Mouse (Mus musculus) forebrain, embryonic 13.5 days (tissue): ENCODE data around the gene Il15ra. TPM values are rescaled to one million over a fixed set of nuclear protein-coding genes. Genes with fewer than 3 reads are reported as not detected.
A peak's percentile ranks its signal among the peaks of the same experiment; 100 is the strongest.

ENCODE experiments used
- ATAC-seq: fragments of 200-750 bp; cut with Nextera tagmentation; 2 replicates; pipeline ENCODE4 v1.8.0; 2017
- H3K27ac ChIP-seq: fragments of 300-500 bp; sonication (generic); 2 replicates; pipeline ENCODE4 v1.5.1; 2015; ENCODE audit warnings: inconsistent platforms, mild to moderate bottlenecking, moderate library complexity
- H3K27me3 ChIP-seq: fragments of 300-500 bp; sonication (generic); 2 replicates; pipeline ENCODE4 v1.6.1; 2015; ENCODE audit warnings: mild to moderate bottlenecking, inconsistent platforms
- H3K36me3 ChIP-seq: fragments of 300-500 bp; sonication (generic); 2 replicates; pipeline ENCODE4 v1.6.1; 2015; ENCODE audit warnings: mild to moderate bottlenecking, inconsistent platforms; ENCODE audit not compliant: poor library complexity, severe bottlenecking
- H3K4me1 ChIP-seq: fragments of 300-500 bp; sonication (generic); 2 replicates; pipeline ENCODE4 v1.6.1; 2015; ENCODE audit warnings: inconsistent platforms
- H3K4me2 ChIP-seq: fragments of 300-500 bp; sonication (generic); 2 replicates; pipeline ENCODE4 v1.6.1; 2015; ENCODE audit warnings: inconsistent platforms, mild to moderate bottlenecking, moderate library complexity
- H3K4me3 ChIP-seq: fragments of 300-500 bp; sonication (generic); 2 replicates; pipeline ENCODE4 v1.5.1; 2015; ENCODE audit warnings: mild to moderate bottlenecking, inconsistent platforms
- H3K9ac ChIP-seq: fragments of 300-500 bp; sonication (generic); 2 replicates; pipeline ENCODE4 v1.6.1; 2015; ENCODE audit warnings: mild to moderate bottlenecking, inconsistent platforms
- H3K9me3 ChIP-seq: fragments of 300-500 bp; sonication (generic); replicated peaks from 2 replicates; pipeline ENCODE4 v1.6.1; 2016; ENCODE audit warnings: inconsistent platforms
- WGBS: fragments of 180-500 bp; shearing (Covaris S2); methylation state at CpG from one replicate; pipeline ENCODE4 v1.1.7; 2015; 5-methylcytosine and 5-hydroxymethylcytosine counted together
- polyA plus RNA-seq: library from polyadenylated mRNA; unstranded; fragments of >200 nt; fragmentation: Nextera tagmentation; extraction: Ambion mirVana; gene quantifications from 2 replicates; pipeline ENCODE4 v1.2.1, GENCODE M21; 2015

The Il15ra gene
- polyA plus RNA-seq, result 0.49 and 0.52 TPM in 2 replicates

DNA sequence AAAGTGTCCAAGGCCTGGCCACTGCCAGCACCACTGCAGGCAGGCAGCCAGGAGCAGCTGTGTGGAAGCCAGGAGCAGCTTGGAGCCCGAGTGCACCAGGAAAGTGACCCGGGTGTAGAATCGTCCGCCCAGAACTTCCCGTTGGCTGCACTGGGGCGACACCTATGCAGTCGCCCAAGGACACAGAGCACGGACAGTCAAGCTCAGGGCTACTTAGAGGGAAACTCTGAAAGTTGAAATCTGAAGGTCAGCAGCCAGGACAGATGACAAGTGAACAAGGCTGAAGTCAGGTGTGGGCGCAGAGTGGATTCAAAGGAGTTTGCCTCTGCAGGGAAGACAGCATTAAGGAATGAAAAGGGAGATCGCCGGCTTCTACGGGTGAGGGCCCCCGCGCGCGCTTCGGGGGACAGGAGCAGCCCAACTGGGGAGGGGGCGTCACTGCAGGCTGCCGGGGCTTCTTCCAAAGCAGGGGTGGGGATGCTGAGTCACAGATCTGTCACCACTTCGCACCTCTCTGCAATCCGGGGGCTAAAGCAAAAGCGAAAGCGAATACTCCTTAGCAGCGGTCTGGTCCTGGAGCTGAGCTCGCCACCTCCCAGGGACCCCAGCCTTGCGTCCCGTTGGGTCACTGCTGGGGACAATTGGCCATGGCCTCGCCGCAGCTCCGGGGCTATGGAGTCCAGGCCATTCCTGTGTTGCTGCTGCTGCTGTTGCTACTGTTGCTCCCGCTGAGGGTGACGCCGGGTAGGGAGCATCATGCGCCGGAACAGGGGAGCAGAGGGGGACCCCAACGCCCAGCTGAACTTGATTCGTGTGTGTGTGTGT is at the start of gene Il15ra:
Gene Il15ra (plus strand): TSS at position 90 of the 825 bp plus-strand sequence.
- Histone ChIP-seq H3K9ac (peak within 1 kb of the TSS; percentile 68), H3K36me3 (no peaks in the 10 kb centered on the region), H3K27ac (no peak within 1 kb of the TSS), H3K27me3 (peaks cover 46% of the 10 kb centered on the region), H3K4me3 (peak within 1 kb of the TSS; percentile 61), H3K4me1 (peaks cover 17% of the 10 kb centered on the region), H3K4me2 (peak within 1 kb of the TSS; percentile 99), H3K9me3 (no peaks in the 10 kb centered on the region)
- peak; percentile 73 for ATAC-seq
- whole genome bisulfite sequencing, result under 1% methylated on average over 37 of the region's 37 CpGs

DNA sequence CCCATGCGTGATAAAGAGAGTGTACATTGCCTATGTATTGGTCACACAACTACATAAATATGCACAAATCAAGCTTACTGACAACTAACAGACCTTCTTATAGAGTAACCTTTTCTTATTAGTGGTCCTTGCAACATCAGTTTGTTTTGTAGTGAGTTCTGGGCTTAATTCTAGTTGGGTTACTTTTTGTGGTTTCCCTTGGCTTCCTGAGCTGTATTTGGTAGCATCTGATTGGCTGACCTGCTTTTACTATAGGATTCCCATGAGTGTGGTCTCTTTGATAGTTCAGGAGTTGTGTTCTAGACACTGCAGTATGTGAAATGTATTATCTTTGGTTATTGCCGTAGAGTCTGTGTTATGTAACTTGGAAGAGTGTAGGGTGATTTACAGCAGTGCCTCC is 47.5 kb upstream of the Il15ra start:
- ATAC-seq, result no peak
- no peak overlapping the region for H3K4me3 ChIP-seq
- H3K4me1 ChIP-seq, result no peaks in the 10 kb centered on the region
- 94% methylated on average over 2 of the region's 2 CpGs for WGBS
- no peaks in the 10 kb centered on the region for H3K27me3 ChIP-seq
- H3K4me2 ChIP-seq, result no peak overlapping the region
- H3K9ac ChIP-seq, result no peak overlapping the region
- H3K27ac ChIP-seq, result no peak overlapping the region
- H3K9me3 ChIP-seq, result no peaks in the 10 kb centered on the region
- no peaks in the 10 kb centered on the region for H3K36me3 ChIP-seq

DNA sequence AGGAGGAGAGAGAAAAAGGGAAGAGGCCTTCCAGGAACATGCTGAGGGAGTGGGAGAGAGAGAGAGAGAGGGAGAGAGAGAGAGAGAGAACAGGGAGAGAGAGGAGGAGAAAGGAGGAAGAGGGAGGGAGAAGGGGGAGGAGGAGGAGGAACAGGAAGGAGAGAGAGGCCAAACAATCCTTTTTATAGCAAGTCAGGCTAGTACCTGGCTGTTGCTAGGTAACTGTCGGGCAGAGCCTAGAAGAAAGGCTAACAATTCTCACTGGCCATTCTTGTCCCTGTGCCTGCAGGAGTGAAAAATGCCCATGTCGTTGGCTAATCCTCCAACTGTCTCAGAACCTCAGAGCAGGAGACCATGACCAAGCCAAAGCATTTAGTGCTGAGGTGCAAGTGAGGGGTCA is 45.8 kb upstream of the Il15ra start:
- Histone ChIP-seq H3K9ac (no peak overlapping the region), H3K27me3 (no peaks in the 10 kb centered on the region), H3K9me3 (no peaks in the 10 kb centered on the region), H3K4me1 (no peaks in the 10 kb centered on the region), H3K27ac (no peak overlapping the region), H3K4me2 (no peak overlapping the region), H3K4me3 (no peak overlapping the region), H3K36me3 (no peaks in the 10 kb centered on the region)
- WGBS, result 40% methylated on average over 2 of the region's 2 CpGs
- ATAC-seq, result 0 out of 2 replicates have a peak, but pooled peaks have one; percentile 30

DNA sequence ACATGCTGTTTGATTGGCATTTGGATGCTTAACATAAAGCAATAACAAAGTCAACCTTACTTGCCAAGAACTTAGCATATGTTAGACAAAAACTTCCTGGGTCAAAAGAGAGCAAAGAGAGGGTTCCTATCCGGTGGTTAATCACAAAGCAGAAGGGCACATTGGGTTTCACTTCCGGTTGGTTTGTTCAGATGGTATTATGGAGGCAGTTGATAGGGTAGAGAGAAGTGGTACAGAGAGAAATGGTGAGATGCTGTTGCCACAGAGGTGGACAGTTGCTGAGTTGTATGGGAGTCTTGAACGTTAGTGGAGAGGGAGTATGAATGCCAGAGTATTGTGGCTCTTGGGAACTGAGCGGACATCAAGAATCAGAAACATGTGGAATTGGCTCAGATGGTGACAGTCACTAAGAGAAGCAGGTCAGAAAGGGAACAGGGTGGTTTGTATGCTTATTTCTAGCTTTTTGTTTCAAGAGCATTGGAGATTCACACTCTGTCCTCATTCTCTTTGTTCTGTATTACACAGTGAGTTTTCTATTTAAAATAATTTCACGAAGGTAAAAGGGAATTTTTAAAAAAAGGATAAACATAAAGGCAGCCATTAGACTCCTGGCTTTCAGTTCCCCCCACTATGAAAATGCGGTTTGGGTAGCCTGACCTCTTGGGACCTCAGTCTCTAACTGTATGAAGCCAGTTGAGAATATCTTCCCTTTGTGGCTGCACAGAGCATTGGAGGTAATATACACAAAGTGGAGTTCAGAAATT is 42.8 kb upstream of the Il15ra start:
- H3K27ac ChIP-seq, result no peak overlapping the region
- H3K4me2 ChIP-seq, result no peak overlapping the region
- H3K9me3 ChIP-seq, result no peaks in the 10 kb centered on the region
- no peak overlapping the region for H3K9ac ChIP-seq
- ATAC-seq, result no peak
- no peaks in the 10 kb centered on the region for H3K36me3 ChIP-seq
- 83% methylated on average over 6 of the region's 6 CpGs for WGBS
- H3K4me3 ChIP-seq, result no peak overlapping the region
- no peaks in the 10 kb centered on the region for H3K27me3 ChIP-seq
- H3K4me1 ChIP-seq, result no peaks in the 10 kb centered on the region

DNA sequence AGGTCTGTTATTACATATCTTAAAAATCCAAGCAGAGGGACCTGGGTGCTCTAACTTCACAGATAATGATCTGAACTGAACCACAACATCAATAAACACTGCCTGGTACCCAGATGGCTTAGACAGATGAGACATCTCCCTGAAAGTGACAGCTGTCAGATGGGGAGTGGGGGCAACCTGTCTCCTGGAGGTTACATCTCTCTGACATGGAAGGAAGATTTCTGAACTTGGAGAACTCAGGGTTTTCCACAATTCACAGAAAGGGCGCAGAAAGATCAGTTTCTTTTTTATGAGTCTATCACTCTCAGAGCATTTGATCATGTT is 42.2 kb upstream of the Il15ra start:
- Histone ChIP-seq H3K4me3 (no peak overlapping the region), H3K4me1 (no peaks in the 10 kb centered on the region), H3K9ac (no peak overlapping the region), H3K9me3 (no peaks in the 10 kb centered on the region), H3K36me3 (no peaks in the 10 kb centered on the region), H3K27ac (no peak overlapping the region), H3K4me2 (no peak overlapping the region), H3K27me3 (no peaks in the 10 kb centered on the region)
- no peak for ATAC-seq
- WGBS, result 92% methylated on average over 1 of the region's 1 CpGs

DNA sequence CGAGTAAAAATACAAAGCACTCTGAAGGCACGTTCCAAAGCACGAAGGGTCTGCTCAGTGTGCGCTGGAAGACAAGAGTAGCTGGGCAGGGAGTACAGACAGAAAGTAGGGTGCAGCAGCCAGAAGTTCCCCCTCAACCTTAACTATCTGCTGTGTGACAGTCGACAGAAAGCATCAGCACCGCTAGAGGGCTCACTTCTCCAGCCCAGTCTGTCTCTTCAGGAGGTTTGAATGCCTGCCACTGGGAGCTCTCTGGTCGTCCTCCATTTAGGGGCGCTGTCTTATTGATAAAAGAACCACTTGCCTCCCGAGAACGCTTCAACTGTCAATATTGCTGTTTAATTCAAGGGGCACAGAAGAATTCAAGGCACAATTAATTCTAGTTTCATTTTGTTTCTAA is 41.1 kb upstream of the Il15ra start:
- H3K4me2 ChIP-seq, result peak overlapping the region; percentile 31
- no peak overlapping the region for H3K27ac ChIP-seq
- ATAC-seq, result peak; percentile 90
- H3K9ac ChIP-seq, result no peak overlapping the region
- H3K36me3 ChIP-seq, result no peaks in the 10 kb centered on the region
- H3K27me3 ChIP-seq, result no peaks in the 10 kb centered on the region
- 0 out of 2 replicates have a peak overlapping the region, but pooled peaks have one; percentile 9 for H3K4me3 ChIP-seq
- H3K9me3 ChIP-seq, result no peaks in the 10 kb centered on the region
- 7% methylated on average over 10 of the region's 10 CpGs for WGBS
- H3K4me1 ChIP-seq, result no peaks in the 10 kb centered on the region

DNA sequence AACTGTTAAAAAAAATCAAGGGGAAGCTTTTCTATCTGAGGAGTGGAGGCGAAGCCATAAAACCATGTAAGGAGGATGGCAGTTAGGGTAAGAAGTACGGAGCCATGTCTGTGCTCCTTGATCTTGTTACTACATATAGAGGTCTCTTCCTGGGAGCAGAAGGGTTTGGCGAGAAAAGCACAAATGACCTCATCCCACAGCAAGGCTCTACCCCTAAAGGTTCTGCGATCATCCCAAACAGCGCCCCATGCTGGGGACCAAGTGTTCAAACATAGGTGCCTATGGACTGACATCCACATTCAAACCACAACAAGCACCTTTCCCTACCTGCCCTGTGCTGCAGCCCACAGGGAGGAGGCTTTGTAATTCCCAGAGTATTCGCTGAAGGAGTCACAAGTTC is 40.7 kb upstream of the Il15ra start:
- H3K4me1 ChIP-seq, result no peaks in the 10 kb centered on the region
- 0 out of 2 replicates have a peak overlapping the region, but pooled peaks have one; percentile 9 for H3K4me3 ChIP-seq
- no peak overlapping the region for H3K9ac ChIP-seq
- H3K27ac ChIP-seq, result no peak overlapping the region
- ATAC-seq, result peak; percentile 61
- 55% methylated on average over 6 of the region's 6 CpGs for WGBS
- H3K4me2 ChIP-seq, result peak overlapping the region; percentile 31
- H3K36me3 ChIP-seq, result no peaks in the 10 kb centered on the region
- no peaks in the 10 kb centered on the region for H3K27me3 ChIP-seq
- H3K9me3 ChIP-seq, result no peaks in the 10 kb centered on the region

DNA sequence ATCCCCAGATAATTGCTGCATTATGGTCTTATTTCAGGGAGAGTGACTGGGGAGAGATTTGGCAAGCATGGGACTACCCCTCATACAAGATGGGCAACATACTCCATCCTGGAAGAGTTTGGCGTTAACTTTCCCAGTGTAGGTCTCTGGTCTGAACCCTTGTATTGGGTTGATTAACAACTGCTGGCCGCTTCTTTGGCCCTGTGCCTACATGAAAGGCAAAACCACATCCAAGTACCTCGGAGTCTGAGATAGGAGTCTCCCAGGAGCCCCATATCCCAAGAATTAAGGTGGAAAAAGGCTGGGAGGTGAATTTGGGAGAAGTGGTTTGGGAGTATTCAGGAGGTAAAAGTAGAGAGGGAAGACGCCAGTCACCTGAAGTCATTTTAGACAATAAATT is 40.3 kb upstream of the Il15ra start:
- ATAC-seq, result no peak
- no peak overlapping the region for H3K27ac ChIP-seq
- WGBS, result 90% methylated on average over 4 of the region's 4 CpGs
- no peaks in the 10 kb centered on the region for H3K4me1 ChIP-seq
- H3K9me3 ChIP-seq, result no peaks in the 10 kb centered on the region
- H3K27me3 ChIP-seq, result no peaks in the 10 kb centered on the region
- H3K4me2 ChIP-seq, result no peak overlapping the region
- H3K36me3 ChIP-seq, result no peaks in the 10 kb centered on the region
- no peak overlapping the region for H3K4me3 ChIP-seq
- H3K9ac ChIP-seq, result no peak overlapping the region

DNA sequence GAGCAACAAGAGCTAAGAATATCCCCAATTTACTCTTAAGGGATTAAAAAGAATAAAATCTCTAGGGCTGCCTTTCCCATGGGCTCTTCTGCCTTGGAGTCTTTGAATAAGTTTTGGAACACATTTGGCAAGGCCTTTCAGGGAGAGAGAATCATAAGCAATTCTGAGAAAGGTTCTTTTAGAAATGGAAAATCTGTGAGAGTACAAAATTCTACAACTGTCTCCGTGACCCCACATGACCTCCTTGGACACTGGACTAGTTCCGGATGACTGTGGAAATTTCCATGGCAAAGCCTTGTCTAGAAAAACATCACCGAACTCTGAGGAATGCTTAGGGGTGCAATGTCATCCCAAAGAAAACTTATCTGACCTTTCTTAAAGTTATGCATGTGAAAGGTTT is 39.8 kb upstream of the Il15ra start:
- Histone ChIP-seq H3K4me2 (no peak overlapping the region), H3K36me3 (no peaks in the 10 kb centered on the region), H3K4me3 (no peak overlapping the region), H3K9ac (no peak overlapping the region), H3K27ac (no peak overlapping the region), H3K27me3 (no peaks in the 10 kb centered on the region), H3K9me3 (no peaks in the 10 kb centered on the region), H3K4me1 (no peaks in the 10 kb centered on the region)
- 90% methylated on average over 3 of the region's 3 CpGs for WGBS
- ATAC-seq, result no peak

DNA sequence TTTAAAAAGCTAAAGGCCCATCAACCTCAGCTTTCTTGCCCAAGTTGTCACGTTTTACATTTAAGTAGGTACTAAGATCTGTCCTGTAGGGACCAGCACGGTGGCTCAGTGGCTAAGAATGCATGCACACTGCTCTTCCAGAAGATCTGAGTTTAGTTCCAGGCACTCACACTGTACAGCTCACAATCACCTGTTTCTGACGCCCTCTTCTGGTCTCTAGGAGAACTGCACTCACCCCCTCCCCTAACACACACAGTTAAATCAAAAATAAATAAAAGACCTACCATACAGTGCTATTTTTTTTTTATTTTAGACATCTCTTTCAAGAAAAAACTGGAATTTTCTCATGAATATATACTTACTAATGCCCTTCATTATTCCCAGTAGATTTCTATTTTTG is 32.9 kb upstream of the Il15ra start:
- Histone ChIP-seq H3K36me3 (no peaks in the 10 kb centered on the region), H3K4me3 (no peak overlapping the region), H3K27me3 (no peaks in the 10 kb centered on the region), H3K27ac (no peak overlapping the region), H3K4me1 (no peaks in the 10 kb centered on the region), H3K9me3 (no peaks in the 10 kb centered on the region), H3K4me2 (no peak overlapping the region), H3K9ac (no peak overlapping the region)
- WGBS, result 16% methylated on average over 3 of the region's 3 CpGs
- ATAC-seq, result no peak

DNA sequence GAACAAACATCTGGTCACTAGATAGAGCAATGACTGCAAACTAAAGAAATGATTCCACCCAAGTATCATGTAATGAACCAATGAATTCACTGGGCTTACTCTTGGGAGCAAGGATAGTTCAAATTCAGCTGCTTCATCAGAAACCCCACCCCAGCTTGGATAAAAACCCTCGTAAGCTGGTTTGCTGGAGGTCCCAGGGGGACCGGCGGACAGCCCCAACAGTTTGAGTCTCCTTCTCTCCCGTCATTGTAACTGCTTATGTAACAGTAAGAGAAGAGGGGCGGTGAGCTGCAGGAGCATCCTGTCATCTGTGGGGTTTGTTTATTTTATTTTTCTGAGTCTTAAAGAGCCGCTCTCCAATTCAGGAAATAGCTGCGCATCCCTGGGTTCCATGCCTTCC is 25.5 kb upstream of the Il15ra start:
- no peak overlapping the region for H3K4me3 ChIP-seq

DNA sequence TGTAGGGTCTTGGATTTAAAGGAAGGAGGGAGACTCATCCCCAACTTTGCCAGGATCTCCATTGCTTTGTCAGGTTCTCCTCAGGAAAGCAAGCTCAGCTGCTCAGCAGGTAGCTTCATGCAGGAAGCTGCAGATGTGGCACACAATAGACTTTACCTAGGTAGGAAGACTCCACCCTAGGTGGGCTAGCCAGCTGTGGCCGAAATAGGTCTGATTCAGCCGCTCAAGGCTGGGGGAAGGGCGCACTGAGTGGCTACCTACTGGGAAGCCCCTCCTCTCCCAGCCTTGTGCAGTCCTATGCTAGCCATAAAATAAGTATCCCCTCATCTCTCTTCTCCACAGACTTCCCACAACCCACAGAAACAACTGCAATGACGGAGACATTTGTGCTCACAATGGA is 22.4 kb upstream of the Il15ra start:
- Histone ChIP-seq H3K4me2 (no peak overlapping the region), H3K36me3 (no peaks in the 10 kb centered on the region), H3K27ac (no peak overlapping the region), H3K4me1 (no peaks in the 10 kb centered on the region), H3K9ac (no peak overlapping the region), H3K27me3 (no peaks in the 10 kb centered on the region), H3K4me3 (no peak overlapping the region), H3K9me3 (no peaks in the 10 kb centered on the region; the same call in 1 of the 2 replicates)
- WGBS, result 60% methylated on average over 4 of the region's 4 CpGs
- ATAC-seq, result no peak

More for the DNA sequence above, 25.5 kb upstream of the Il15ra start:
- no peaks in the 10 kb centered on the region for H3K36me3 ChIP-seq
- H3K4me2 ChIP-seq, result no peak overlapping the region
- H3K4me1 ChIP-seq, result no peaks in the 10 kb centered on the region
- H3K9me3 ChIP-seq, result no peaks in the 10 kb centered on the region; the same call in 1 of the 2 replicates
- no peak for ATAC-seq
- H3K27ac ChIP-seq, result no peak overlapping the region
- H3K27me3 ChIP-seq, result no peaks in the 10 kb centered on the region
- no peak overlapping the region for H3K9ac ChIP-seq
- WGBS, result 85% methylated on average over 7 of the region's 7 CpGs
